Mouse (Mus musculus): ENCODE data around the gene Tfg.

Tfg gene

GRCm38 (mm10) chr16:56646382-56647172, 70.7 kb downstream of the Tfg start:
- DNase-seq (ENCODE audit: inconsistent age in 2 of 2, low spot score in 1 of 2): no peak

- no peak for DNase-seq (ENCODE audit: inconsistent age in 2 of 2, low spot score in 1 of 2)
Measured at GRCm38 (mm10) chr16:56645251-56645650, 72.0 kb downstream of the Tfg start.

All from adrenal gland, adult (tissue).